Mouse (Mus musculus) kidney, adult 2 months (tissue): ENCODE data around the gene Igsf21.

Experiments used
- CTCF ChIP-seq: fragments of 200-500 bp; conservative IDR thresholded peaks from 2 replicates; pipeline ENCODE4 v1.5.1; 2011; ENCODE audit warnings: low read depth, mild to moderate bottlenecking, control low read depth, low read length, moderate library complexity, mixed read lengths; ENCODE audit not compliant: insufficient read depth, insufficient read length
- POLR2A ChIP-seq: fragments of 200-500 bp; IDR thresholded peaks from one replicate; pipeline ENCODE4 v1.6.1; 2011; ENCODE audit warnings: low read depth, low read length, control low read depth

DNA sequence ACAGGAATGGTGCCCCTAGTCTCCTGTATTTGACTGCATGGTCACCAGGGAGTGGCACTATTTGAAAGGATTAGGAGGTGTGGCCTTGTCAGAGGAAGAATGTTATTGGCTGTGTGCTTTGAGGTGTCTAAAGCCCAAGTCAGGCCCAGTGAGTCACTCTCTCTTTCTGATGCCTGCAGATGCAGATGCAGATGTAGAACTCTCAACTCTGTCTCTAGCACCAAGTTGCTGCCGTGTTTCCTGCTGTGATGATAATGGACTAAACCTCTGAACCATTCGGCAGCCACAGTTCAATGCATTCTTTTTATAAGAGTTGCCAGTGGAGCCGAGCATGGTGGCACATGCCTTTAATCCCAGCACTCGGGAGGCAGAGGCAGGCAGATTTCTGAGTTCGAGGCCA is 186.3 kb downstream of the Igsf21 start:
- TF ChIP-seq POLR2A (no peak), CTCF (no peak)
